Mouse (Mus musculus) kidney, postnatal 0 days (tissue): ENCODE data around the gene Itsn1. TPM values are rescaled to one million over a fixed set of nuclear protein-coding genes. Genes with fewer than 3 reads are reported as not detected.

ENCODE experiments used
- ATAC-seq: fragments of 200-750 bp; cut with Nextera tagmentation; replicated peaks from 2 replicates; pipeline ENCODE4 v1.8.0; 2017; ENCODE audit warnings: low read depth, moderate number of reproducible peaks, moderate TSS enrichment, moderate library complexity; ENCODE audit not compliant: low FRiP score
- DNase-seq: peaks from one replicate; pipeline ENCODE4 v3.0.0-alpha.2; 2016; ENCODE audit warnings: low spot score
- H3K27ac ChIP-seq: fragments of 300-500 bp; sonication (generic); 2 replicates; pipeline ENCODE4 v1.5.1; 2014; ENCODE audit warnings: mild to moderate bottlenecking
- H3K27me3 ChIP-seq: fragments of 300-500 bp; sonication (generic); 2 replicates; pipeline ENCODE4 v1.6.1; 2014; ENCODE audit warnings: low read length, mixed read lengths; ENCODE audit not compliant: insufficient read depth
- H3K36me3 ChIP-seq: fragments of 300-500 bp; sonication (generic); 2 replicates; pipeline ENCODE4 v1.6.1; 2014; ENCODE audit warnings: low read length, mixed read lengths; ENCODE audit not compliant: insufficient read depth
- H3K4me1 ChIP-seq: fragments of 300-500 bp; sonication (generic); replicated peaks from 2 replicates; pipeline ENCODE4 v1.6.1; 2014; ENCODE audit warnings: antibody characterized with exemption, low read length, mixed read lengths; ENCODE audit not compliant: insufficient read depth
- H3K4me2 ChIP-seq: fragments of 300-500 bp; sonication (generic); 2 replicates; pipeline ENCODE4 v1.6.1; 2014; ENCODE audit warnings: mild to moderate bottlenecking, low read length, moderate library complexity, mixed read lengths
- H3K4me3 ChIP-seq: fragments of 300-500 bp; sonication (generic); replicated peaks from 2 replicates; pipeline ENCODE4 v1.5.1; 2014; ENCODE audit warnings: low read depth, low read length
- H3K9ac ChIP-seq: fragments of 300-500 bp; sonication (generic); 2 replicates; pipeline ENCODE4 v1.6.1; 2014; ENCODE audit warnings: low read depth, low read length
- H3K9me3 ChIP-seq: fragments of 300-500 bp; sonication (generic); replicated peaks from 2 replicates; pipeline ENCODE4 v1.6.1; 2016; ENCODE audit warnings: low read length, inconsistent platforms, mixed read lengths
- CTCF ChIP-seq: IDR thresholded peaks from 2 replicates; pipeline ENCODE4 v1.5.1; 2016; ENCODE audit warnings: antibody characterized with exemption, low read depth, mild to moderate bottlenecking, moderate library complexity
- WGBS: fragments of 180-500 bp; shearing (Covaris S2); extraction: QIAGEN DNeasy Blood & Tissue Kit; methylation state at CpG from one replicate; pipeline ENCODE4 v1.1.7; 2014; 5-methylcytosine and 5-hydroxymethylcytosine counted together
- polyA plus RNA-seq: library from polyadenylated mRNA; unstranded; fragments of >200 nt; fragmentation: Nextera tagmentation; extraction: Ambion mirVana; gene quantifications from 2 replicates; pipeline ENCODE4 v1.2.1, GENCODE M21; 2015

The Itsn1 gene
- polyA plus RNA-seq, 1 experiment from 2014 or later, result 14.4 TPM

DNA sequence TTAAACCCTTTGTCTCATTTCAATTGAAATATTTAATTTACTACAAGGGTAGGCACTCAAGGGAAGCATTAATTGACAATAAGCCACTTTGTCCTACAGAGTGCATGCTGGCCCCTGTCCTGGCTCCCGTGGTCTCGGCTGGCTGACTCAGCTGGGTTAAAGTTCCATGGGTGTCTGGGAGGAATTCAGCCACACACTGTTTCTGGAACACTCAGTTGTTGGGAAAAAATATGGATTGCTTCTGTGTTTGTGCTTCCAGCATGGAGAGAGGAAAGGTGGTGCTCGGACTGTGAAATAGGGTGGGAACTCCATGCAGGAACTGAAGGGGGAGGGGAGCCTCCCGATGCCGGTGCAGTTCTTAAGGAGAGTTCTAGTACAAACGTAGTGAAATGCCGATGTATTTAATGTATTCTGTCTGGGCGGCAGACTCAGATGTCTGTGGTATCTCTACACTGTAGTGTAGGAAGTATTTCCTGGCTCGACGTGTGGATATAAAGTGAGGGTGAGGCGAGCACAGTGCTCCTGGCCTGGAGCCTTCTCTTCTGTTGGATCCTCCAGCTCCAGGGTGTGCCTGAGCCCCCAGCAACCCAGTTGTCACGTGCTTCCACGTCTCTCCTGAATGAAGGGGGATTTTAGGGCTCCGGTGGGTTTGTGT is 131.5 kb downstream of the Itsn1 start:
- 13% methylated on average over 14 of the region's 14 CpGs for WGBS
- peak; percentile 67 for DNase-seq
- TF ChIP-seq CTCF, result no peak
- H3K4me1 ChIP-seq, result peaks cover 28% of the 10 kb centered on the region
- no peak overlapping the region for H3K9ac ChIP-seq
- peaks cover 27% of the 10 kb centered on the region; the same call in 1 of the 2 replicates for H3K36me3 ChIP-seq
- no peak; the same call in 1 of the 2 replicates for ATAC-seq
- peak overlapping the region; percentile 77 for H3K27ac ChIP-seq
- H3K4me3 ChIP-seq, result no peak overlapping the region
- H3K27me3 ChIP-seq, result no peaks in the 10 kb centered on the region
- H3K9me3 ChIP-seq, result no peaks in the 10 kb centered on the region
- H3K4me2 ChIP-seq, result peak overlapping the region; percentile 27

DNA sequence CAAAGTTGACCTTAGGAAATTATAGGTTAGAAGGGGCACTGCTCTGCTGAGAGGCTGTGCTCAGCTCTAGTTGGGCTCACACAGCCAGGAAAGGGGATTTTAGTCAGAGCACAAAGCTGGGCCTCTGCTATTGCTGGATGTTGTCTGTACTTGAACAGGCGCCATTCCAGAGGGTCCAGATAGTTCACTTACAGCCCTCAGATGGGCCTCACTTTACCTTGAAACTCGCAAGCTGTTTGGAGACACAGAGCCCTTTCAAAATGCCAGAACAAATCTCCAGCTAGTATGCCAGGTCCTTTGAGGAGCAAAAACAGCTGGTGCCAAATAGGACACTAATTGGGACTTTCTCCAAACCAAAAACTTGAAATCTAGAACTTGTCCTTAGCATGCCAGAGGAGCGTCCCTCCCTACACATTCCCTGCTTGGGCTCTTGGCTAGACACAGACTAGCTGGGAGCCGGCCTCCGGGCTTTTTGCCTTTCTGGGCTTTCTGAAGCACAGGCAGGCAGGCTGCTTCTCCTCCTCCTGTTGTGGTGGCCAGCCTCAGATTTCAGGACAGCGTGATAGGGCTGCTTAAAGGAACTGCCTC is 132.8 kb downstream of the Itsn1 start:
- Histone ChIP-seq H3K4me2 (no peak overlapping the region), H3K9ac (no peak overlapping the region), H3K4me3 (no peak overlapping the region), H3K4me1 (peaks cover 28% of the 10 kb centered on the region), H3K9me3 (no peaks in the 10 kb centered on the region), H3K27me3 (no peaks in the 10 kb centered on the region), H3K27ac (peak overlapping the region; percentile 77; the same call in 1 of the 2 replicates), H3K36me3 (peaks cover 20% of the 10 kb centered on the region; the same call in 1 of the 2 replicates)
- WGBS, result 43% methylated on average over 6 of the region's 6 CpGs
- no peak for TF ChIP-seq CTCF
- no peak for ATAC-seq
- peak; percentile 67 for DNase-seq

DNA sequence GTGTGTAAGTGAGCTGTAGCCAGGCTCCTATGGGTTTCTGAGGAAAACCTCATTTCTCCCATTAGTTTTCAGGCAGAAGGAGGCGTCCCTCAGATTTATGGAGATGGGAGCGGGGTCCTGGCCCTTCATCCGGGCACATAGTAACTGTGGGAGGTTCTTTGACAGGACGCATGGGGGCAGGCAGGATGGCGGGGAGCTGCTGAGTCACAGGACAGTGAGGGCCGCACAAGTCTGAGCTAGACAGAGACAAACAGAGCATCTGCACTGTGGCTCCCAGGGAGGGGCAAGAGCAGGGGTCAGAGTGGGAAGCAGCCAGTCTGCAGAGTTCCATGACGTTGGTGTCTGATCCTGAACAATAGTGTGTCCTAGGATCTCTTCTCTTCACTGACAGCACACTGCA is 133.8 kb downstream of the Itsn1 start:
- no peak overlapping the region for H3K4me2 ChIP-seq
- H3K27ac ChIP-seq, result 0 out of 2 replicates have a peak overlapping the region, but pooled peaks have one; percentile 14
- DNase-seq (peak; percentile 77), ATAC-seq (peak; percentile 59)
- no peaks in the 10 kb centered on the region for H3K27me3 ChIP-seq
- WGBS, result 33% methylated on average over 7 of the region's 7 CpGs
- no peak overlapping the region for H3K9ac ChIP-seq
- TF ChIP-seq CTCF, result 0 out of 2 replicates have a peak, but pooled peaks have one; percentile 4
- peaks cover 16% of the 10 kb centered on the region; the same call in 1 of the 2 replicates for H3K36me3 ChIP-seq
- H3K9me3 ChIP-seq, result no peaks in the 10 kb centered on the region
- no peak overlapping the region for H3K4me3 ChIP-seq
- peaks cover 28% of the 10 kb centered on the region for H3K4me1 ChIP-seq

DNA sequence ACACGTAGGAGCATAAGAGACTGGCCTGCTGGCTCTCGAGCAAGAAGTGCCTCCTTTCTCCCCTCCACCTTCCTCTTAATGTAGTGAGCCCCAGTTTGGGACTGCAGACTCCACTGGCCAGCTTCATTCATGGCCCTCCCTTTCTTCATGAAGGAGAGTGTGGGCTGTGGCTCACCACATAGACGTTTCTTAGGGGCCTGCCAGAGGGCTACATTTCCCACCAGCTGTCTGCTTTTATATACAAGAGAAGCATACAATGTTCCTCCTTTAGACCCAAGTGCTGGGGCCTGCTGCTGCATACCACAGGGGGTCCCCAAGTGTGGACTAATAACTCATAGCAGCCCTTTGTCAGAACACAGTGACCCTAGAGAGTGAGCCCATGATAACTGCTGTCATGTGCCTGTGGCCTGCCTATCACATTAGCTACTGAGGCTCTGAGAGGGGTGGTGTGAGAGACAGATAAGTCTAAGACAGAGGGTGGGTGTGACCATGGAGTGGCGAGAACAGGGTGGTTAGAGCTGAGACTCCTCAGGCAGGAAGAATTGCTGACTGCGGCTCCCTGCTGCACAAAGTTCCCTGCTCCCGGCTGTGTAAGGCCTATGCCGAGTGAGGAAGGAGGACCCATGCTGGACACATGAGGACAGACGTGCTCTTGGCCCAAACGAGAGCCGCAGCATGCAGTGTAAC is 135.7 kb downstream of the Itsn1 start:
- Histone ChIP-seq H3K9ac (no peak overlapping the region), H3K4me3 (no peak overlapping the region), H3K27ac (no peak overlapping the region; the same call in 1 of the 2 replicates), H3K4me1 (peaks cover 28% of the 10 kb centered on the region), H3K27me3 (no peaks in the 10 kb centered on the region), H3K36me3 (peaks cover 24% of the 10 kb centered on the region), H3K9me3 (no peaks in the 10 kb centered on the region), H3K4me2 (no peak overlapping the region)
- ATAC-seq (peak; percentile 26; the same call in 1 of the 2 replicates), DNase-seq (no peak)
- 69% methylated on average over 10 of the region's 10 CpGs for WGBS
- no peak for TF ChIP-seq CTCF

DNA sequence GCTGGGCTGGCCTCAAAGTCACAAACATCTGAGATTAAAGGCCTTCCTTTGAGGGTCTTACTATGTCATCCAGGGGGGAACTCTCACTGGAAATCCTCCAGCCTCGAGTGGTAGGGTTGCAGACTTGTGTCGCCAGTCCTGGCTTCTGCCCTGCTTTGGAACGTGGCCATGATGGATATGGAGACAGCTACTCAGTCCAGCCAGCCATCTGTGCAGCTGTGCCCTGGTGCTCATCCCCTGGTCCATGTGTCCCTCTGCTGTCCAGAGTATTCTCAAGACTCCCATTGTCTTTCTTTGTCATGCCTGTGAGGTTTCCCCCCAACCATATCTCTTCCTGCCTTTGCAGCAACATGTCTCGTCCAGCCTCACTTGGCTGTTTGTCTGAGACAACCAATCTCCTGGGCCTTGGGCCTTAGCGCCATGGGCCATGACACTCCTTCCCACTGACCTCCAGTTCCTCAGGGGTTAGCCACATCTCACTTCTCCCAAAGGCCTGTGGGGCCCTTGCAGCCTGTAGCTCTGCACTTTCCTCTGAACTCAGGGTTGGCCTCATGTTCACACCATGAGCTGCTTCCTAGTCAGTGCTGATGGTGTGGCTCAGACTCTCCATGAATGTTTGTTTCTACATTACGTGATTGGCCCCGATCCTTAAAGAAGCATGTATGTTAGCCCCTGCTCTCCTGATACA is 136.6 kb downstream of the Itsn1 start:
- Histone ChIP-seq H3K4me1 (peaks cover 21% of the 10 kb centered on the region), H3K36me3 (peaks cover 31% of the 10 kb centered on the region), H3K4me3 (no peak overlapping the region), H3K9me3 (no peaks in the 10 kb centered on the region), H3K4me2 (no peak overlapping the region), H3K27me3 (no peaks in the 10 kb centered on the region), H3K9ac (no peak overlapping the region), H3K27ac (no peak overlapping the region)
- DNase-seq, result no peak
- ATAC-seq, result no peak
- 79% methylated on average over 7 of the region's 7 CpGs for WGBS
- no peak for TF ChIP-seq CTCF

DNA sequence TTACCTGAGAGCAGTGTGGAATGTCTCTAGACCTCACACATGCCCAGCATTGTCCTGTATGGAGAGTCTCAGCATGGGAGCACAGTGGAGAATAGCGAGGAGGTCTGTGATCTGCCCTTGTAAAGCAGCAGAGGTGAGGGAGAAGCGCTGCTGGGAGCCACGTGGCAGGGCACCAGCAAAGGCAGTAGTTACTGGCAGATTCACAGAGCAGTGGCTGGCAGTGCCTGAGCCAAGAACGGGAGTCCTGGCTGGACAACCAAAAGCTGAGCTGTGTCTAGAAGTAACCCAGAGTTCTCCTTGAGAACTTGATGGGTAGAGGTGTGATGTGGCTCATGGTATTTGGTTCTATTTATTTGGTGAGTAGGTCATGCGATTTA is 137.2 kb downstream of the Itsn1 start:
- Histone ChIP-seq H3K4me2 (no peak overlapping the region), H3K36me3 (peaks cover 32% of the 10 kb centered on the region)

More for the DNA sequence above, 137.2 kb downstream of the Itsn1 start:
- TF ChIP-seq CTCF, result no peak
- no peak overlapping the region for H3K4me3 ChIP-seq
- H3K27ac ChIP-seq, result no peak overlapping the region
- no peak for DNase-seq
- no peaks in the 10 kb centered on the region for H3K27me3 ChIP-seq
- 88% methylated on average over 5 of the region's 5 CpGs for WGBS
- no peaks in the 10 kb centered on the region for H3K9me3 ChIP-seq
- ATAC-seq, result no peak
- peaks cover 17% of the 10 kb centered on the region for H3K4me1 ChIP-seq
- H3K9ac ChIP-seq, result no peak overlapping the region
